Mouse (Mus musculus) T-helper 1 cell (primary cell): ENCODE measurements around the gene Plcb1.

Source experiments
- in situ Hi-C: fragments of 300-600 bp; cut with MboI, MseI; formaldehyde crosslinking; loops from one replicate; pipeline ENCODE4 v1.15.1; 2025; ENCODE audit warnings: high pct_unique_total_duplicates

Gene Plcb1

DNA sequence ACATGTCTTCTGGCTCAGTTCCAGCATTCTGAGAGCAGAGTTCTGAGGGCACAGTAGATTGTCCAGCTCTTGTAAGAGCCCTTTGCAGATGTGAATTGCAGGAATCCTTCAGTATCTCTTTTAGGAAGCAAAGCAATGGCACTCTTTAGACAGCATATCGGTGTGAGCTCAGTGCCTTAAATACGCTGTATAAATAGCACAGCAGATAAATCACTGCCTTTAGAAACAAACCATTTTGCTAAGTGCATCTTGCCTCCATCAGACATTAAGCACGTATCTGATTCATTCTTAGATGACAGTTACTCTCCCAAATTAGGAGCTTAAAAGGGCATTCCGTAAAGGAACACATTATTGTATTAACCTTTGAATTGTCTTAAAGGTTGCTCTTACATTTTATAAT, 416.5 kb downstream of the Plcb1 start:
- in situ Hi-C loops: no loop called here

DNA sequence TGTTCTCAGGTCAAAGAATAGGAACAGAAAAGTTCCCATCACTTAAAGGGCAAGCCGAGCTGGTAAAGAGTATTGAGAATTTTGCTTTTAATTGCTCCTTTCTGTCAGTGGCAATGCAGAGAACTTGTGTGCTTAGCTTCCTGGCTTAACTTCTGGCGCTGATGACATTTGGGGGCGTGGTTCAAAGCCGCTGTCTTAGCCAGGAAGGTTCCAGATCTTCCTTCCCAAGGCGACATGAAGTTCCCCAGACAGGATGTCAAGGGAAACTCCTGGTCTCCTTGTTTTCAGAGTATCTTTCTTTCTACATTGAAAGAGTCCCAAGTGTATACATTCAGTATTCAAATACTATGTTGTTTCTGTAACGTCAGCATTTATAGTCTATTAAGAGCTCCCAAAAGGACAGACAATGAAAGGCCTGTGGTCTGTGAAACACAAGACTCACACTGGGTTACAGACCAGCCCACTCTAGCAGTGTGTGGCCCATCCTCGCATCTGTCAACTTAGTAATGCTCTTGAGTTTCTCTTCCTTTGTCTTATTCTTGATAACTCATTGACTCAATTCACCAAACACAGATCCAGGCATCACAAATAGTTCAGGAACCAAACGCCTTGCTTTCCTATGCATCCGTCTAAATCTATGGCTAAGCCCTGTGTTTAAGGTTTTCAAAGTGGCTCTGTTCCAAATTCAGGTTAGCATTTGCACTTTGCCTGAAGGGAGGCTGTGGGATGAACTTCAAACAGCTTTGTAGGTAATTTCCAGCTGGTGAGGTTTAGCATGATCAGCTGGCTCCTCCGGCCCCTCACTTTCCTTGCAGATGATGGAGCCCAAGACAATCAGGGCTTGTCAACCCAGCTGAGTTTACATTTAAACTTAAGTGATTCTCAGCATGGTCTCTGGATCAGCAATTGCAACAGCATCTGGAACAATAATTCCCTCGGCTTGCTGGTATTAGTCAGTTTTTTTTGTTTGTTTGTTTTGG, 418.6 kb downstream of the Plcb1 start:
- in situ Hi-C loops: no loop called here

DNA sequence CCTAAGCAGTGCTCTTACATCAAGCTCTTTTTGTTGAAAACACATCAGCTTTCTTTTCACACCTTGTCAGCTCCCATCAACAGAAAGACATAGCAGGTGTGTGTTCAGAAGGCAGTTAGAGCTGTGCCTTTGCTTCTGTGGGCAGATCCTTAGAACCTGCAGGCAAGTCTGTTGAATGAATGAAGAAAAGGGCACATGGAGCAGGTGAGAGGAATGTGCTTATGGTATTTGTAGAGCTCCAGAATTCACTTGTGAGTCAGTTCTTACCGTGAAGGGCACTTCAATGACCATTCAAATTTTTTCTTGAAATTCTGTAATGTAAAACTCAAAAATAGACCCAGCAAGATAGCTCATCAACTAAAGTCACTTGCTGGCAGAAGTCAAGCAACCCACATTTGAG, 423.0 kb downstream of the Plcb1 start:
- in situ Hi-C loops: no loop called here

DNA sequence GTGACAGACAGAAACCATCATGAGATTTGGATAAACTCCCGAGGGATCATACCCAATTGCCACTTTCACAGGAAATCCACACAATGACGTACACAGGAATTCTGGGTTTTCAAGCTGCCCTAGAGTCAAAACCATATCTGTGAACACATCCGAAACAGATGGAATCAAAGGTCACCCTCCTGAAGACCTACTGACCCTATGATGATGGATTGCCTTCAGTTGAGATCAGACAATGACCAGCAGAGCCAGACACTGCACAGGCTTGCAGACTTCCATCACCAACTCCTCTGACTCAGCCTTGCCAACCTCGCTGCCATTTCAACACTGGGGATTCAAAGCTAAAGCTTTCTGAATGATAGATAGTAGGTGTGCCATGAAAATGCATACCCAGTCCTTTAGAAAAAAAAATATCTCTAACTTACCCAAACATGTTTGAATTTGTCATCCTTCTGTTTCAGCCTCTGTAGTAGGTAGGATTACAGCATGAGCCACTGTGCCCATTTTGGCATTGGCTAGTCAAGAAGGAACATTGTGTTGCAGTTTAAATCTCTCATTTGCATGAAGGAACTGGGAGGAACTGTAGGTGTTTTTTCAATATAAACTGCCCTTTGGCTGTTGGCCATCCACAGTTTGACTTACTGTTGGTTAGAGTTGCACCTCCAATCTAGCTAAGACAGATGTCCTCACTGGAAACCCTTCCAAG, 429.0 kb downstream of the Plcb1 start:
- in situ Hi-C loops: no loop called here

DNA sequence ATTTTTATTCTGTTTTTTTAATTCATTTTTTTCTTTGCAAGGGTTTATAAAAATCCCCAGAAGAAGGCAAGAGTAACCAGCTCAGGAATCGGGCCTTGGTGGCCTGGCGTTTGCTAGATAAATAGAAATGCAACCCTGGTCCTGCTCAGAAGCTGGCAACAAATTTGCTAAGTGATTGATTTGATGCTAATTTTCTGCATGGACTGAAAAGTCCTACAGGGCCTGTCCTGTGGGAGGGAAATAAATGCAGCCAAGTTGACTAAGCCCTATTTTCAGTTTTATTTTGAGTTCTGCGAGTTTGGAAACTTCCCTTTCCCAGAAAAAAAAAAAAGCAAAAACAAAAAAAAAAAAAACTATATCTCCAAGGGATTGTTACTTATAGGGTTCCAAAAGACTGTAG, 433.5 kb downstream of the Plcb1 start:
- in situ Hi-C loops: no loop called here

DNA sequence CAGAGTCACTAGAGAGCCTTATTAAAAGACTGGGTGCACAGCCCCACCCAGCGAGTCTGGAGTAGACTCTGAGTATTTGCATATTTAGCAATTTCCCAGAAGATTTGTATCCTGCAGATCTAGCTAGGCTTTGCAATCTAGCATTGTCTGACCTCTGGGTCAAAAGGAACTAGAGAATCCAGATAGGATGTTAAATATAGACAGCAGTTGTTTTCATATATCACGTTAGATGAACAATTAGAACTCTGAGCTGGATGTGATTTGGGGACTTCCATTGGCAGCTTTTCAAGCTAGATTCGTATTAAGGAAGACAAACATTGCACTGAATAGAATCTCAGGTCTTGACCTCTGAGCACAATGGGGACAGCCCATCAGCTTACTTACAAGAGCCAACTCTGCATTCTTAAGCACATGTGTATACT, 439.7 kb downstream of the Plcb1 start:
- in situ Hi-C loops: no loop called here

DNA sequence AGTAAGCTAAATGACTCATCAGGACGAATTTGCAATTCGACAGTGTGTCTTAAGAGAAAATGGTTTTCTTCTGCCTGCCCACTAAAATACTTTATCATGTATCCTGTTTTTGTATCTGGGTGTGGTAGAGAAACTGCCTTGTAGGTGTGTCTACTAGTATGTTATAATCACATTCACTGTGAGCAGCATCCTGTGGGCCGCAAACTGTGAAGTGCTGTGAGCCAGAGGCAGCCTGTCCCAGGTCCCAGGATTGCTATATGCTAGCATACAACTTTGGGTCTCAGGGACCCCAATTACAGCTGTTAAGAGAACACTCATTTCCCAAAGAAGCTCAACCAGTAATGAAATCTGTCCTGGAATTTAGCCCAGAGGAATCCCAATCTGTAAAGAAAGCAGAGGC, 444.4 kb downstream of the Plcb1 start:
- in situ Hi-C loops: no loop called here

DNA sequence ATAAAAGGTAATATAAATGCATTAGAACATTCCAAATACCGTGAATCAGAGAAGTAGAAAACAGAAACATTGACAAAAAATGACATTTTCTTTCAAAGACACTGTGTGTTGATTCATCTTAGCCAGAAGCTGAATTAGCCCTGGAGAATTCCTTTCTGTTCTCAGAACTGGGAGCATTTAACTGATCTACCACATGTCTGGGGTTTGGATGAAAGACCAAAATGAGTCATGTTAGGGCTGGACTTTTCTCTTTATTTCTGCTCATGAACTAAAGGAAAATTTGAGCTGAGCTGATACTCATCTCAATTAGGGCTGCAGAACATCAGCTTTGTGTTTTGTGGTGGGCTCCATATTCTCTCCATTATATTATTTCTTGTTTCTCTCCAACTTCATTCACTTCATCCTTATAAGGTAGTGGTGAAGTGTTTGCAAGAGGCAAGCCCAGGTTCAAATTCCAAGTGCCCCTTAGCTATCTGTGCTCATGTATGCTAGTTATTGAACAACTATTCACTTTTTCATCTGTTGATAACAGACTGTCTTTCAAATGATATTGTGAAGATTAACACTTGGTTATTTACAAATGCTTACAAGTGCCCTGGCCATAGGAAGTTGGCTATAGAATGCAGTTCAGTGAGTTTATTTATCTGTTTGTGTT, 456.9 kb downstream of the Plcb1 start:
- in situ Hi-C loops: no loop called here

DNA sequence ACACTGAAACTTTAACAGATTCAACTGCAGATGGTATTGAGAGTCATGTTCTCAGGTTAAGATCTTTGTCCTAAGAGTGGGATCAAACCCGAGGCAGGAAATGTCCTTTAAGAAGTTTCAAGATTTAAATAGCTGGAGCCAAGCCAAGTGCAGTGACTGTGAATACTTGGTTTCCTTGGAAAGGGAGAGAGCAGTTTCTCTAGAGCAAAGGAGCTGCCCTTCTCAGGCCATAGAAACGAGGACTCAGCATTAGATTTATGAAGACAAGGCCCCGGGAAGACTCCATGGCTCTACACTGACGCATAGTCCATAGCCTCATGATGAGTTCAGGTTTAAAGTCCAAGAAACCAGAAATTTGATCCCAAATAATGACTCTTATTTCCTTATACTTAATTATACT, 457.9 kb downstream of the Plcb1 start:
- in situ Hi-C loops: no loop called here

DNA sequence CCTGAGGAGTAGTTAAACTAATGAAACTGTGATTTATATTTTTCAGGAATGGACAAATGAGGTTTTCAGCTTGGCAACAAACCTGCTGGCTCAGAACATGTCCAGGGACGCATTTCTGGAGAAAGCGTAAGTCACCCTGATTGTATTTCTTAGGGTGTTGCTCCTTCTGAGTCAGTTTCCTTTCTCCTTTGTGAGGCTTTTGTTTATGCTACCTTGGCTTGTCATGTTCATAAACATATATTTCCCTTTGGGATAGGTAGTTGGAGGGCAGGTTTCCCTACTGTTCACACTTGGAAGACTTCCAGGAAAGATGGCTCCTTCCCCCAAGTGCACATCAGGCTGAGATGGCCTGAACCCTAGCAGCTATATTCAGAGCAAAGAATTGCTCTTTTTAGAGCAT, 464.1 kb downstream of the Plcb1 start:
- in situ Hi-C loops: no loop called here

DNA sequence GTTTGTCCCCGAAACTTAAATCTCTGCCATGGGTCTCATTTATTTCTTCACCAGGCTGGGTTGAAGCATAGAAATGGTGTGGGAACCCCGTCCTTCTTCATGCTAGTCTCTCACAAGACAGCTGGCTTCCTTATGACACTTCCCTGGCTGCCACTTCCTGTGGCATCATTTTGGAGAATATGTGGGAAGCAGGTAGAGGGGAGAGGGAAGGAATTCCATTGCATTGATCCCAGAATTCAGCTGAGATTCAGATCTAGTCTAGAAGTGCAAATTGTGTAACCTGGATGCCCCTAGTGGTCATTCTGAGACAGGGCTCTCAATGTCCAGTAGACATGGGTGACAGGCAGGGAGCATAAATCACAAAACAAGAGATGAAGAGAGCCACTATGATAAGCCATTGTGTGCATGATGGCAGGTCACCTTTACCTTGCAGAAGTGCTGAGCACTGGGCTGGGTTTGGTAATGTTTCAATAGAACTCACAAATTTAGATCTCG, 466.0 kb downstream of the Plcb1 start:
- in situ Hi-C loops: no loop called here

DNA sequence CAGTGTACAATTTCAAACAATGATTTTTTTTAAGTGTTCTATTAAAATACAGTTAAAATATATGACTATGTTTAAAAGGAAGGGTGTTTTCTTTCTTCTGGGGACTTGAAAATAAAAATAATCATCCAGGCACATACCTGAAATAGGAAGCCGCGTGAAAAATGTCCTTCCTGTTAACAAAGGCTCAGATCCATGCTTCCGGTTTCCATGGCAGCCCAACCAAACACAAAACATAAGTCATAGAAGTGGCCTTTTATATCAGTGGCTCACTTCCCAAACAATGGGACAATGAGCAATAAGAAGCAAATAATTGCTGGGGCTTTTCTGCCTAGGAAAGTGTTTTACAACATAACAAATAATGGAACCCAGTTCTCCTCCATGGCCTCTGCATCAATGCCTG, 473.3 kb downstream of the Plcb1 start:
- in situ Hi-C loops: no loop called here

DNA sequence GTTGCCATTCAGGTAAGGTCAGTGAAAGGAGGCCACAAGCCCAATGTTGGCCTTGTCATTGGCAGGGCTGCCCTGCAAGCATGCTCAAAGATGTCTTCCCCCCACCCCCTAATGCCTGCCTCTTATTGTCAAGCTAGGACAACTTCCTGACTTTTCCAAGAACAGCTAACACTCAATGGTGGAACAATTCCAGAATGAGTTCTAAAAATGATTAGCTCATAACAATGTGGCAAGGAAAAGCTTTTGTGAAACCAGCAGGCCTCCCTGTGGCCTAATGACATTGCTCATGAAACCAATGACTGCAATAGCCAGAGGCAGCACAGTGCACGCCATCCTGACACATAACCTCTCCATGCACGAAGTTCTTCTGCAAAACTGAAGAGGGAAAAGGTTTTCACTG, 478.1 kb downstream of the Plcb1 start:
- in situ Hi-C loops: no loop called here

DNA sequence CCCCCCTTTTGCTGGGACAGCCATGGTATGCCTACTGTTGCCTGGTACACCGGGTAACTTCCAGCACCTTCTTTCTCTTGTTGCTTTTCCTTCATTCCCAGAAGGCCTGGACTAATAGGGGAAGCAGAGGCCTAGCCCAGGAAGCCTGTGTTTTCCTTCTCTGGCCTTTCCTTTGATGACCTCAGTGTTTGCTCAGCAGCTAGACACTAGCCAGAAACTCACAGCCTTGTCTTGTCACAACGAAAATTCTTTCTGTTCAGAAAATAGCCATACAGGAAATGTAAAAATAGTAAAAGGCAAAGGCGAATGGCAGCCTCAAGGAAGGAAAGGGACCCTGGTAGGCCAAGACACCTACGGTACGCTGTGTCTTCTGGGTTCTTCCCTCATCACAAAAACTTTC, 489.1 kb downstream of the Plcb1 start:
- in situ Hi-C loops: no loop called here

DNA sequence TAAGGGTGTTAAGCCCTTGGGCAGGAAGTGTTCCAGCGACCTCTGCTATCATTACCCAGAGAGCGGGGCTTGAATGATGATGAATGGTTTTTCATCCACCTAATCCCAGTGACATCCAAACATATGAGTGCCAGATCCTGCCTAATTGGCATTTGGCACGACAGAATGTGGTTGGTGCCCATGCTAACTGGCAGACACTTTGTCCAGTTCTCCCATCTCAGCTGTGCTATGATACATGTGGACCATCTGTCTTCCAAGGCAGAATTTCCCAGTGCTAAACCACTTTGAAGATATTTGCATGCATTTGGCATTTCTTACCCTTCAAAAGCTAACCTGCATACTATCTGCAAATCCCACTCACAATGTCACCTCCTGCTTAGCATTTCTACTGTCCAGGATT, 492.6 kb downstream of the Plcb1 start:
- in situ Hi-C loops: no loop called here

DNA sequence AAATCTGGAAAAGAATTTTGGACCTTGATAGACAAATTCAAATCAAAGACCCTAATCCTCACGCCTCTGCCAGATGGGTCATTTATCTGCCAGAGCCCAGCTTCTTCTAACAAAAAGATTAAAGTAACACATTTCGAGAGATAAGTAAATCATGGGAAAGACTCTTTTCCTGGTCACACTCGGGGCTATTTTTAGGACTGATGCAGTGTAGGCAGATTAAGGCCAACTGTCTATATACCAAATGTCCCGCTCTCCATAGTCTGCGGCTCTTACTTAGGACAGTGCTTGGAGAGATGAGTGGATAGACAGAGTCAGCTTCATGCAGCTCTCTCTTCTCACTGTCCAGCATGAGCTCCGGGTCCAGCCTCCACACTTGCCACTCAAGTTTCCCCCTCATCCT, 493.2 kb downstream of the Plcb1 start:
- in situ Hi-C loops: no loop called here

DNA sequence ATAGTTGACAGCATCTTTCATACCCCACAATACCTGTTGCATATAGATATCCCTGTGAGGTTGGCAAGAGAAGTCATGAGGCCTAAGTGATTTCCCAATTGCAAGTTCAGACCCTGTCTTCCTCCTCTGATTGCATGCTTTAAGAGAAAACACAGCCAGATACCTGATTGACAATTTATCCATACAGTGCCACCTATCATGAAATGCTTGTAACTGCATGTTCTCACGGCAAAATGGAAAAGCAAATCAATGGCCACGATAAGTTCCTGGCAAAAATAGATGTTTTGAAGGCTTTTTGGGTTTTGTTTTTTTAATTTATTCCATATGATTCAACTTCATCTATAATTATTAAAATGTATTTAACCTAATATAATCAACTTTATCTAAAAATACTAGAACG, 497.9 kb downstream of the Plcb1 start:
- in situ Hi-C loops: no loop called here

DNA sequence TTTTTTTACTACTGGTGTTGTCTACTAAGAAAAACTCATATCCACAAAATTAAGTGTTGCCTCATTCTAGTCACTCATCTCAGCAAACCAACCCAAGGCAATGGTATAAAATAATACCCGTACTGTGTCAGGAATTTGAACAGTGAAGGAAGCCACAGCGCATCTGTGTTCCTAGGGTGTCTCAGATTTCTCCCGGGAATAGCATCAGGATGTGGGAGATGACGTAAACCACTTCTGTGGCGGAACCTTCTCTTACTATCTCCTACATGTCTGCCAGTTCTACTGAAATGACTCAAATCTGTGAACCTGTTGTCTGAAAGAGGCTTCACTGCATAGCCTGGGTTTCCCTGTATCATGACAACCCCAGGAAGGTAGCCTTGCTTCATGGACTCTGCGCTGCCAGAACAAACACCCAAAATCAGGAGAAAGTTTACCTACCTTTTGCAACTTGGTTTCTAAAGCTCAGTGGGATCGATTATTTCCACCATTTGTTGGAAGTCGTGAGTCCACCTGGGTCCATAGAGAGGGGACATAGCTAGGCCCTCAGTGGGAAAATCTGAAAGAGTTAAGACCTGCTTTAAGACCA, 510.4 kb downstream of the Plcb1 start:
- in situ Hi-C loops: no loop called here

DNA sequence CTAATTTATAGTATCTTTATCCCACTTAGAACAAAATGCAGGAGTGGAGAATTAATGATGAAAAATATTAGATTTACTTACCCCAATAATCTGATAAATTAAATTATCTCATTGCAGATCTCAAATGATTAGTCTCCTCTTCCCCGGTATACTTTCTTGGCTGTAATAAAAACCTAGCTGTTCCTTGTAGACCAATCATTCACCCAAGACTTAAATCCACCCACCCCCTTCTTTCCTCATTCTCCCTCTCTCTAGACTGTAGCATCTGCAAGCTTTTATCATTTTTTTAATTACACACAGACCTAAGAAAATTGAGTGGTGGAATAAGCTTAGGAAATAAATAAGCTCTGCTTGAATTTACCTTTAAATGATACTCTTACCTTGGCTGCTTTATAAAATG, 514.6 kb downstream of the Plcb1 start:
- in situ Hi-C loops: no loop called here

DNA sequence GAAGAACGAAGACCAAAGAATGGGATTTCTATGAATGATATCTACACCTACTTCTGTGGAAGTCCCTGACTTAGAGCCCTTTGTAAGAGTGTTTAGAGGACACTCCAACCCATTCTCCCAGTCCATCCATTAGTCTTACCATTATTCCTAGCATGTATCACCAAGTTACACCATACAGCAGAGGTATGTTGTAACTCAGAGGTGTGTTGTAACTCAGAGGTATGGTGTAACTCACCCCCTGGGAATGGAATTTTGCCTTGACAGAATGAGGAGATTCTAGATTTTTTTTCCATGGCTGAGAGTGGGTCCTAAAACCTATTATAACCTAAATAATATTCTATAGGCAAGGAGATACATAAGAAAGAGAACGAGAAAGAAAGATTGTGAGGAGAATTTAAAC, 516.6 kb downstream of the Plcb1 start:
- in situ Hi-C loops: no loop called here

DNA sequence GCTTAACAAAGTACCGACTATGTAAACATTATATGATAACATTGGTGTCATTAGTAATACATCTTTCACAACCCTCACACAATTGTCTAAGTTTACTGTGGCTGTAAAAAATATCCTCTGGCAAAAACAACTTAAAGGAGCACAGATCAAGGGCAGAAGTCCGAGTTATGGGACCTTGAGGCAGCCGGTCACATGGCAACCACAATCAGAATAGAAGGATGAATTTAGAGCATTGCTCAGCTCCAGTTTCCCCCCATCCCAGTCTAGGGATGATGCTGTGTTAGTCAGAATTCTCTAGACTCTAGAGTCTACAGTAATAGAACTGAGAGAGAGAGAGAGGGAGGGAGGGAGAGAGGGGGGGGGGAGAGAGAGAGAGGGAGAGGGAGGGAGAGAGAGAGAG, 519.3 kb downstream of the Plcb1 start:
- in situ Hi-C loops: no loop called here
